Mouse (Mus musculus): ENCODE measurements around the gene Cracr2b.

DNA sequence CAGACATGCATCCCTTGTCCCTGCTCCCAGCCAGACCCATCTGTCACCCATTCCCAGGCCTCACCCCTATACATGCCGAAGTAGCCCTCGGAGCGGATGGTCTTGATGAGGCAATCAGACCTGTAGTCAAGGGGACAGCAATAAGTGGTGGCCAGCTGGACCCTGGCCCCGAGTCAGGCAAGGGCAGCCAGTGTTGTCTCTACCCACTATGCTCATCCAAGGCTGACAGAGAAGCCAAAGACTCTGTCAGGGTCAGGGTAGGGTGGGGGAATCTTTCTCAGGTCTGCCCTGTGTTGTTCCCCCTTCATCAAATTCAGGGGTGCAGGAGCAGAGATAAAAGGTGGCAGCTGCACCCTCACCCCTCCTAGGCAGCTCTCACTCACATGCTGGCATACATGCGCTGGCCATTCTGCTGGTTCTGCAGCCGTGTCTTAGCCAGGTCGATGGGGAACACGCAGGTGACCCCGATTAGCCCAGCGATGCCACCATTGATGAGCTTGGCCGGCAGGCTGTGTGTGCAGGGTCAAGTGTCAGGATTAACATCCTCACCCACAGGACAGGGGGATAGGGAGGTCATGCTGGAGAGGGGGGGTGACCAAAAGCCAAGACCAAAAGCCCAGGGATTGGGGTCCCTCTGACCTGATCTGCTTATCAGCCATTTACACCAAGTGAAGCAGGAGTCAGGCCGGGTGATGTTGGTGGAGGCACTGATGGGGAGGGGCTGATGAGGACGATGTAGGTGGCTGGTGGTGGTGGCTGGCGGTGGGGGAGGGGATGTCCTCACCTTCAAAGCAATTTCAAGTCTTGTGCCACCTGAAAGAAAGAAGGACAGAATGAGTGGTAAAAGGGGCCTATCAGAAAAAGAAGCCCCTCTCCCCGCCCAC is 27.1 kb upstream of the Cracr2b start:
- no peak for TF ChIP-seq EP300 (IDR thresholded peaks at IDR 0.05; ENCODE audit: low read length)
- TF ChIP-seq ZNF384 (IDR thresholded peaks at IDR 0.05; ENCODE audit: low read depth, low read length): no peak
- no peak for TF ChIP-seq POLR2A (IDR thresholded peaks at IDR 0.05; ENCODE audit: low read depth, low read length)
- no peak for TF ChIP-seq NRF1 (IDR thresholded peaks at IDR 0.05; ENCODE audit: low read depth, low read length)
- TF ChIP-seq USF1 (IDR thresholded peaks at IDR 0.05; ENCODE audit: low read depth, low read length): no peak
- no peak for TF ChIP-seq JUND (conservative IDR thresholded peaks at IDR 0.05; ENCODE audit: low read depth, low read length)
- TF ChIP-seq E2F4 (IDR thresholded peaks at IDR 0.05; ENCODE audit: insufficient replicate concordance, low read depth, low read length): no peak
- TF ChIP-seq HCFC1 (IDR thresholded peaks at IDR 0.05; ENCODE audit: low read depth, low read length): no peak
- TF ChIP-seq ETS1 (conservative IDR thresholded peaks at IDR 0.05; ENCODE audit: low read depth, low read length): no peak
- TF ChIP-seq BHLHE40 (IDR thresholded peaks at IDR 0.05; ENCODE audit: low read depth, low read length): no peak
- no peak for TF ChIP-seq CTCF (conservative IDR thresholded peaks at IDR 0.05 in 1 of 2, IDR thresholded peaks at IDR 0.05 in 1 of 2; ENCODE audit: low read depth in 2 of 2, low read length in 2 of 2)
- TF ChIP-seq GABPA (IDR thresholded peaks at IDR 0.05; ENCODE audit: insufficient replicate concordance, low read depth, low read length): no peak
